Mouse (Mus musculus): Measurements from ENCODE around the gene Nlrc4. TPM values are rescaled to one million over a fixed set of nuclear protein-coding genes. Genes with fewer than 3 reads are reported as not detected.
"Not testable (repeated sequence)": the region's sequence is repeated elsewhere in the genome, so short reads cannot be mapped to it uniquely, and the experiment has no call there.

The Nlrc4 gene
- under 1 TPM; 0.50 to 0.69 TPM for total RNA-seq (2021)
- long read RNA-seq, experiment 1, full-length matches to known transcripts = 1 of 1 reads
- long read RNA-seq, experiment 1, partial matches to known transcripts = 0 of 1 reads
- long read RNA-seq, experiment 1, other reads (novel, unspliced or antisense) = 0 of 1 reads
- long read RNA-seq, experiment 2 = 0 reads

GRCm38 (mm10) chr17:74458711-74459408 is at the start of gene Nlrc4:
Gene Nlrc4 (minus strand): TSS chr17:74459142.
- DNase-seq = no peak

GRCm38 (mm10) chr17:74508600-74508999 is 49.7 kb upstream of the Nlrc4 start:
- no peak for DNase-seq

GRCm38 (mm10) chr17:74507934-74508333 is 49.0 kb upstream of the Nlrc4 start:
- DNase-seq = no peak

- DNase-seq = no peak
Measured at GRCm38 (mm10) chr17:74501085-74501484, 42.1 kb upstream of the Nlrc4 start.

- DNase-seq = no peak
Measured at GRCm38 (mm10) chr17:74500204-74500603, 41.3 kb upstream of the Nlrc4 start.

- no peak for DNase-seq
Measured at GRCm38 (mm10) chr17:74491565-74491964, 32.6 kb upstream of the Nlrc4 start.

- no peak for DNase-seq
Measured at GRCm38 (mm10) chr17:74489901-74490220, 30.9 kb upstream of the Nlrc4 start.

- DNase-seq = peak; percentile 94 to 96
Measured at GRCm38 (mm10) chr17:74489024-74489900, 30.3 kb upstream of the Nlrc4 start, which contains the start of gene Yipf4. Gene Yipf4 (plus strand): TSS chr17:74489493.

GRCm38 (mm10) chr17:74480361-74481069 is 21.6 kb upstream of the Nlrc4 start:
- no peak for DNase-seq

GRCm38 (mm10) chr17:74470133-74470532 is 11.2 kb upstream of the Nlrc4 start:
- not testable (repeated sequence) for DNase-seq

- DNase-seq = not testable (repeated sequence)
Measured at GRCm38 (mm10) chr17:74467981-74468380, 9.0 kb upstream of the Nlrc4 start.

GRCm38 (mm10) chr17:74463510-74463909 is 4.6 kb upstream of the Nlrc4 start:
- DNase-seq = no peak

- no peak for DNase-seq
Measured at GRCm38 (mm10) chr17:74457972-74458677, 817 bp downstream of the Nlrc4 start.

GRCm38 (mm10) chr17:74456825-74457224 is 2.1 kb downstream of the Nlrc4 start:
- no peak for DNase-seq

GRCm38 (mm10) chr17:74455426-74455825 is 3.5 kb downstream of the Nlrc4 start:
- no peak for DNase-seq

GRCm38 (mm10) chr17:74454660-74455059 is 4.3 kb downstream of the Nlrc4 start:
- DNase-seq = no peak

- DNase-seq = no peak
Measured at GRCm38 (mm10) chr17:74453928-74454327, 5.0 kb downstream of the Nlrc4 start.

GRCm38 (mm10) chr17:74449776-74450175 is 9.2 kb downstream of the Nlrc4 start:
- DNase-seq = no peak

- no peak for DNase-seq
Measured at GRCm38 (mm10) chr17:74440486-74440885, 18.5 kb downstream of the Nlrc4 start.

GRCm38 (mm10) chr17:74437762-74438161 is 21.2 kb downstream of the Nlrc4 start:
- DNase-seq = no peak

GRCm38 (mm10) chr17:74432631-74433030 is 26.3 kb downstream of the Nlrc4 start:
- DNase-seq = no peak

- no peak for DNase-seq
Measured at GRCm38 (mm10) chr17:74431481-74431880, 27.5 kb downstream of the Nlrc4 start.
